ENCODE assay signal across 11 mouse cellular contexts in genomic region chr5:114572997-114573396, GRCm38 (mm10). TPM values are rescaled to one million over a fixed set of nuclear protein-coding genes. Genes with fewer than 3 reads are reported as not detected.
A peak's percentile ranks its signal among the peaks of the same experiment; 100 is the strongest.
DNase-seq lines count a peak whose midpoint lies in the region; ATAC-seq lines count a peak whose summit lies in the region.
"Had no signal": no experiment of that assay in that cellular context is flagged by ENCODE, and none has a peak within 500 bp of the region (broad histone marks: within the 10 kb centered on the region; RNA-seq: fewer than 3 reads in every experiment).

No protein-coding gene starts in this region.

- H3K9me3 ChIP-seq in kidney, embryonic 15.5 days (replicated peaks), result no peaks in the 10 kb centered on the region
- no peaks in the 10 kb centered on the region for H3K9me3 ChIP-seq in kidney, embryonic 16.5 days (ENCODE audit: low read length)
- H3K9me3 ChIP-seq in forebrain, embryonic 14.5 days (replicated peaks; ENCODE audit: control insufficient read depth, low read length), result no peaks in the 10 kb centered on the region
- H3K9me3 ChIP-seq in liver, embryonic 13.5 days (replicated peaks), result no peaks in the 10 kb centered on the region
- H3K9me3 ChIP-seq in neural tube, embryonic 13.5 days, result no peaks in the 10 kb centered on the region
- H3K9me3 ChIP-seq: heart, embryonic 15.5 days had no signal

- peaks cover 96% of the 10 kb centered on the region for H3K4me1 ChIP-seq in kidney, embryonic 15.5 days
- H3K4me1 ChIP-seq in kidney, embryonic 16.5 days (ENCODE audit: insufficient read depth, low read length), result peaks cover 83% of the 10 kb centered on the region
- H3K4me1 ChIP-seq in forebrain, embryonic 14.5 days (ENCODE audit: control insufficient read depth, insufficient read depth, low read length), result peaks cover 70% of the 10 kb centered on the region
- peaks cover 49% of the 10 kb centered on the region for H3K4me1 ChIP-seq in liver, embryonic 13.5 days (replicated peaks)
- H3K4me1 ChIP-seq in neural tube, embryonic 13.5 days (replicated peaks), result peaks cover 98% of the 10 kb centered on the region

- DNase-seq in forebrain, embryonic 14.5 days (ENCODE audit: low spot score), result no peak
- DNase-seq in liver, embryonic 13.5 days, result no peak
- no peak for DNase-seq in left cerebral cortex, adult 11 months (ENCODE audit: low spot score)
- DNase-seq in heart, adult 9 months (ENCODE audit: low spot score in 2 of 2), result no peak
- DNase-seq in layer of hippocampus, adult 18-20 months (ENCODE audit: low spot score in 2 of 2), result no peak
- DNase-seq: layer of hippocampus, adult 9-11 months; lung, embryonic 14.5 days had no signal

- ATAC-seq in kidney, embryonic 15.5 days (replicated peaks; ENCODE audit: low FRiP score), result no peak
- ATAC-seq in kidney, embryonic 16.5 days (ENCODE audit: low FRiP score, low TSS enrichment), result no peak
- ATAC-seq in forebrain, embryonic 14.5 days, result no peak
- ATAC-seq in liver, embryonic 13.5 days (ENCODE audit: low read depth), result peak; percentile 27
- no peak for ATAC-seq in neural tube, embryonic 13.5 days (ENCODE audit: low read depth)

- 28% methylated on average over 2 of the region's 2 CpGs for WGBS in kidney, embryonic 15.5 days
- 38% methylated on average over 2 of the region's 2 CpGs for WGBS in kidney, embryonic 16.5 days
- WGBS in forebrain, embryonic 14.5 days, result 25% methylated on average over 2 of the region's 2 CpGs
- 44% methylated on average over 2 of the region's 2 CpGs for WGBS in liver, embryonic 13.5 days (ENCODE audit: insufficient replicate concordance)
- 11% methylated on average over 2 of the region's 2 CpGs for WGBS in neural tube, embryonic 13.5 days

- H3K27ac ChIP-seq in kidney, embryonic 15.5 days, result 0 out of 2 replicates have a peak overlapping the region, but pooled peaks have one; percentile 23
- no peak overlapping the region; the same call in 1 of the 2 replicates for H3K27ac ChIP-seq in kidney, embryonic 16.5 days (ENCODE audit: low read length)
- H3K27ac ChIP-seq in forebrain, embryonic 14.5 days (ENCODE audit: low read depth, low read length), result no peak overlapping the region; the same call in 1 of the 2 replicates
- H3K27ac ChIP-seq in liver, embryonic 13.5 days, result 0 out of 2 replicates have a peak overlapping the region, but pooled peaks have one; percentile 34
- 0 out of 2 replicates have a peak overlapping the region, but pooled peaks have one; percentile 94 for H3K27ac ChIP-seq in neural tube, embryonic 13.5 days (replicated peaks)
- H3K27ac ChIP-seq: heart, embryonic 15.5 days had no signal

- H3K27me3 ChIP-seq in kidney, embryonic 15.5 days, result peaks cover 29% of the 10 kb centered on the region; the same call in 1 of the 2 replicates
- peaks cover 3% of the 10 kb centered on the region; the same call in 1 of the 2 replicates for H3K27me3 ChIP-seq in kidney, embryonic 16.5 days (ENCODE audit: insufficient read depth, low read length)
- peaks cover 12% of the 10 kb centered on the region for H3K27me3 ChIP-seq in forebrain, embryonic 14.5 days (replicated peaks; ENCODE audit: control insufficient read depth, insufficient read depth, low read length)
- H3K27me3 ChIP-seq in liver, embryonic 13.5 days, result peaks cover 68% of the 10 kb centered on the region
- no peaks in the 10 kb centered on the region for H3K27me3 ChIP-seq in neural tube, embryonic 13.5 days

- H3K4me3 ChIP-seq in kidney, embryonic 15.5 days (replicated peaks), result no peak overlapping the region
- no peak overlapping the region for H3K4me3 ChIP-seq in kidney, embryonic 16.5 days (ENCODE audit: low read length)
- H3K4me3 ChIP-seq in forebrain, embryonic 14.5 days (ENCODE audit: low read depth, low read length), result no peak overlapping the region
- no peak overlapping the region for H3K4me3 ChIP-seq in liver, embryonic 13.5 days (replicated peaks)
- H3K4me3 ChIP-seq in neural tube, embryonic 13.5 days, result no peak overlapping the region
- H3K4me3 ChIP-seq: heart, embryonic 15.5 days had no signal

- no peak overlapping the region for H3K9ac ChIP-seq in kidney, embryonic 15.5 days
- no peak overlapping the region for H3K9ac ChIP-seq in kidney, embryonic 16.5 days (replicated peaks; ENCODE audit: low read length)
- no peak overlapping the region for H3K9ac ChIP-seq in forebrain, embryonic 14.5 days (ENCODE audit: low read length)
- H3K9ac ChIP-seq in liver, embryonic 13.5 days, result 0 out of 2 replicates have a peak overlapping the region, but pooled peaks have one; percentile 29
- H3K9ac ChIP-seq in neural tube, embryonic 13.5 days, result peak overlapping the region; percentile 76
- H3K9ac ChIP-seq: heart, embryonic 15.5 days; lung, embryonic 14.5 days had no signal

- H3K4me2 ChIP-seq in kidney, embryonic 15.5 days, result 0 out of 2 replicates have a peak overlapping the region, but pooled peaks have one; percentile 19
- no peak overlapping the region for H3K4me2 ChIP-seq in kidney, embryonic 16.5 days (replicated peaks; ENCODE audit: low read depth, low read length)
- H3K4me2 ChIP-seq in forebrain, embryonic 14.5 days (ENCODE audit: low read length), result peak overlapping the region; percentile 22
- H3K4me2 ChIP-seq in liver, embryonic 13.5 days, result peak overlapping the region; percentile 21; the same call in 1 of the 2 replicates
- peak overlapping the region; percentile 72 for H3K4me2 ChIP-seq in neural tube, embryonic 13.5 days
- H3K4me2 ChIP-seq: heart, embryonic 15.5 days; lung, embryonic 14.5 days had no signal

- H3K36me3 ChIP-seq in kidney, embryonic 15.5 days, result no peaks in the 10 kb centered on the region
- no peaks in the 10 kb centered on the region for H3K36me3 ChIP-seq in kidney, embryonic 16.5 days (ENCODE audit: insufficient read depth, low read length)
- H3K36me3 ChIP-seq in forebrain, embryonic 14.5 days (ENCODE audit: control insufficient read depth, insufficient read depth, low read length), result no peaks in the 10 kb centered on the region
- H3K36me3 ChIP-seq in liver, embryonic 13.5 days, result no peaks in the 10 kb centered on the region
- H3K36me3 ChIP-seq in neural tube, embryonic 13.5 days, result no peaks in the 10 kb centered on the region
- H3K36me3 ChIP-seq: heart, embryonic 15.5 days had no signal

RNA-seq across cellular contexts. Expression of gene Fam222a, which starts 5.2 kb away (rescaled TPM):
- polyA plus RNA-seq in kidney, embryonic 15.5 days (2015; fragmentation: Nextera tagmentation; extraction: Ambion mirVana), result 4.4 and 4.7 TPM in 2 replicates
- 4.1 and 4.5 TPM in 2 replicates for polyA plus RNA-seq in kidney, embryonic 16.5 days (2015; fragmentation: Nextera tagmentation; extraction: Ambion mirVana)
- polyA plus RNA-seq in forebrain, embryonic 14.5 days (2014; fragmentation: Nextera tagmentation; extraction: Ambion mirVana), result 4.5 and 5.0 TPM in 2 replicates
- 0.58 and 0.61 TPM in 2 replicates for polyA plus RNA-seq in liver, embryonic 13.5 days (2015; fragmentation: Nextera tagmentation; extraction: Ambion mirVana)
- 6.1 and 6.8 TPM in 2 replicates for polyA plus RNA-seq in neural tube, embryonic 13.5 days (2015; fragmentation: Nextera tagmentation; extraction: Ambion mirVana)
- 1 to 10 TPM; 5.2 to 5.3 TPM for total RNA-seq in layer of hippocampus, adult 18-20 months (2021)

Comparison
In these comparisons a context has a peak if more than half of its experiments do, and no peak if none do; other contexts are left out.
1. H3K27ac ChIP-seq: peak in kidney, embryonic 15.5 days (single experiment), liver, embryonic 13.5 days (single experiment) and neural tube, embryonic 13.5 days (single experiment); none in kidney, embryonic 16.5 days (single experiment) and forebrain, embryonic 14.5 days (single experiment).
2. H3K9ac ChIP-seq: peak in liver, embryonic 13.5 days (single experiment) and neural tube, embryonic 13.5 days (single experiment); none in kidney, embryonic 15.5 days (single experiment), kidney, embryonic 16.5 days (single experiment) and forebrain, embryonic 14.5 days (single experiment).